Mouse (Mus musculus) splenic B cell, adult 2 months (primary cell): ENCODE measurements at regions not wholly inside any gene's neighbourhood (a gene's known extent, or its start where the extent isn't known, plus 50 kb on each side); places are given as distances from the start of the nearest gene placed in this dataset.

Experiments
- DNase-seq: peaks from one replicate; pipeline ENCODE4 v3.0.0-alpha.2; 2011; ENCODE audit warnings: low read depth, low spot score
- H3K27me3 ChIP-seq: 2 replicates; pipeline ENCODE4 v1.6.1; 2012; ENCODE audit warnings: mild to moderate bottlenecking, low read length, moderate library complexity, mixed read lengths; ENCODE audit not compliant: control insufficient read depth, poor library complexity, insufficient read depth, severe bottlenecking
- H3K36me3 ChIP-seq: 2 replicates; pipeline ENCODE4 v1.6.1; 2012; ENCODE audit warnings: mild to moderate bottlenecking, low read length, moderate library complexity, mixed read lengths; ENCODE audit not compliant: control insufficient read depth, poor library complexity, insufficient read depth, severe bottlenecking

DNA sequence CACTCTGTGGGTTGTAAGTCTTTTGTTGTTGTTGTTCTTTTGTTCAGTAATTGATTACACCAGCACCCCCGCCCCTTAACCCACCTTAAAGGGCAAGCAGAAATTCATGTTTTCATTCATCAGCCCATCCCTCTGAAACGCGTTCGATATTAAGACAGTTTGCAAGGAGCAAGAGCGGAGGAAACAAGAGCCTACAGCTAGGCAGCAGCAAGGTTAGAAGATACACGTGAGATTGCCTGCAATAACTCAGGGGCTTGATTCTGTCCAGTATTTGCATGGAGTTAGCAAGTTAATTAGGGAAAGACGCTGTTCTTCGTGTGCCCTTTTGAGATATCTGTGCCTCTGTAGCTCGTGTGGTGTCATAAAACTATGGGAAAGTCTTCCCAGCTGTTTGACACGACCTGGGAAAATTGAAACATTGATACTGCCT lies 202.0 kb downstream of the Gm11146 start:
- DNase-seq = no peak
- H3K36me3 ChIP-seq = no peaks in the 10 kb centered on the region
- H3K27me3 ChIP-seq = no peaks in the 10 kb centered on the region

DNA sequence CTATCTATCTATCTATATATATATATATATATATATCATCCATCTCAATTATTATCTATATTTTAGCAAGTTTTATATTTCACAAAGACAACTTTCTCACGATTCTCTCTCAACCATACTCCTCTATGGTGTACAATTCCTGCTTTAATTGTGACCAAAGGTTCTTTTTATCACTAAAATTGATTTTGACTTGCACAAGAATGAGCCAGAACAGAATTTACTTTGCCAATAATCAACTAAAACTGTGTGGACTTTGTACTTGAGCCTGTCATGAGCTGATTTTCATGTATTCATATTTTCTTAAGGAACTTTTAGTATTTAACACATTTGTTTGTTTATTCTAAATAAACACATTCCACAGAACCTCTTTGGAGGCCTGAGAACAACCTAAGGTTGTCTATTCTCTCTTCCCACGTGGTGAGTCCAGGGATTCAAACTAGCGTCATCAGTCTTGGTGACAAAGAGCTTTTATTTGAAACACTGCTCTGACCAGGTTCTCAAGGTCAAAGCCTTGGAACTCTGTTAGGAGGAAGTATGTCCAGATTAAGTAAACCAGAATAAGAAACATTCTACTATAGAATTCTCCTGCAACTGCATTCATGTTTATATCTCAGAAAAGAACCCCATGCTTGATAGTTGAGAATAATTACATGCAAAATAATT lies 207.7 kb downstream of the Gm11146 start:
- no peak for DNase-seq

GRCm38 (mm10) chr16:77393470-77393869 lies 208.4 kb downstream of the Gm11146 start:
- DNase-seq = peak; percentile 12
- Histone ChIP-seq H3K36me3 (no peaks in the 10 kb centered on the region), H3K27me3 (no peaks in the 10 kb centered on the region)

More for the DNA sequence above, 207.7 kb downstream of the Gm11146 start:
- no peaks in the 10 kb centered on the region for H3K27me3 ChIP-seq
- no peaks in the 10 kb centered on the region for H3K36me3 ChIP-seq

DNA sequence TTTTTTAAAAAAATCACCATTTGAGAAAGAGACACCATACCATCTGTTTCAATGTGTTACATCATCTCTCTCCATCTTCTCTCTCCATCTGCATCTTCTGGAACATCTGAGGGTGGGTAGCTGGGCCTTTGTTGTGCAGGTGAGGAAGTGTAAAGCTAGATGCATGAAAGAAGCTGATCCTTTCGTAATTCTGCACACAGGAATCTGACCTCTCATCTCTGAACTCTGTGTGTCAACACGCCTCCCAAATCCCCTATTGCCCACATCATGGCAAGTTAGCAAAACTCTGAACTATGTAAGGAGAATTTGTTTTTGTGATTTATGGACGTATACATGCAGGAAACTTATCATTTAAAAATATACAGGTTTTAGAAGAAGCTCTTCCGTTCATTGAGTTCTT lies 209.7 kb downstream of the Gm11146 start:
- no peaks in the 10 kb centered on the region for H3K36me3 ChIP-seq
- no peak for DNase-seq
- H3K27me3 ChIP-seq = no peaks in the 10 kb centered on the region

DNA sequence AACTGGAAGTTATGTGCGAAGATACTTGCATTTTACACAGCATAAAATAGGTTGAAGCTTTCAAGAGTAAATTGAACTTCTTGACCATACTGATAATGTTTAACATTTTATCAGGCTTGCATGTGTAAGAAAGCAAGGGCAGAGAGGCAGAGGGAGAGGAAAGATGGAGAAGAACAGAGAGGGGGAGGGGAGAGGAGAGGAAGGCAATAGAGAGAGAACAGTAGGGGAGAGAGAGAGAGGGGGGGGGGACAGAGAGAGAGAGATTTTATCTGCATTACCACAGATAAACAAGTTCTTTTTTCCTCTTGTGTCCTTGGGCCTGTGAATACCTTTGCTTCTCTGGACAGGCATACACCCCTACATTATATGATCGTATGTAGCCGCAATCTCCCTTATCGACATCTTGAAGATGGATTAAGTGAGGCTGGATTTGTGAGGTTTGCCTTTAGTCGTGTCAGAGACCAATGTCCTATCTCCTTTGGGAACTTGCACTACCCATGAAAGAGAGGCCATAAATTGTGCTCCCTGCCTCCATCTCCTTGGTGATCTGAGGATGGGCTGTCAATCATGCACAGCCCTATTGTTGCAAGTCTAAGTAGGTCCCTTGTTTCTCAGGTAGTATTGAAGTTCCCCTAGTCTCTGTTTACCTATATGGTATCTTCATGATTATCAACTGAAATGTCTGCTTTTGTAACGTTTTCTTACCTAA lies 217.7 kb downstream of the Gm11146 start:
- Histone ChIP-seq H3K36me3 (no peaks in the 10 kb centered on the region), H3K27me3 (no peaks in the 10 kb centered on the region)
- no peak for DNase-seq

DNA sequence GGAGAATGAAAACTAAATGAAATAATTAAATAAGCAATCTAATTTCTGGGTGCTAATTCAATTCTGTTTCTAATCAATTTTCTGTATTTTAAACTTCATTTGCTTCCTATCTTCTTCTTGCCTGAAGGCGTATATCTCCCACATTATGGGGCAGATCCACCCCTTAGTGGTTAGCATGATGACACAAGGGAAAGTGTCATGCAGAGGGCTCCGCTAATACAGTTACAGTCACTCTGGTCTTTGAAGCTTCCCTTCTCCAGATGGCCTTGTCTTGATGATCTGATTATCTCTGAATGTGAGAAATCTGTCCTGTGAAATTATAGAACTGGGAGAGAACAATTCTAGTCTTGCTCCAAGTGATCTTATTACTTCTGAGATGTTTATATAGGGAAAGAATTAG lies 219.1 kb downstream of the Gm11146 start:
- no peak for DNase-seq
- no peaks in the 10 kb centered on the region for H3K36me3 ChIP-seq
- H3K27me3 ChIP-seq = no peaks in the 10 kb centered on the region

- no peak for DNase-seq
- Histone ChIP-seq H3K27me3 (no peaks in the 10 kb centered on the region), H3K36me3 (no peaks in the 10 kb centered on the region)
Measured at GRCm38 (mm10) chr16:77372768-77373167, 229.1 kb downstream of the Gm11146 start.

DNA sequence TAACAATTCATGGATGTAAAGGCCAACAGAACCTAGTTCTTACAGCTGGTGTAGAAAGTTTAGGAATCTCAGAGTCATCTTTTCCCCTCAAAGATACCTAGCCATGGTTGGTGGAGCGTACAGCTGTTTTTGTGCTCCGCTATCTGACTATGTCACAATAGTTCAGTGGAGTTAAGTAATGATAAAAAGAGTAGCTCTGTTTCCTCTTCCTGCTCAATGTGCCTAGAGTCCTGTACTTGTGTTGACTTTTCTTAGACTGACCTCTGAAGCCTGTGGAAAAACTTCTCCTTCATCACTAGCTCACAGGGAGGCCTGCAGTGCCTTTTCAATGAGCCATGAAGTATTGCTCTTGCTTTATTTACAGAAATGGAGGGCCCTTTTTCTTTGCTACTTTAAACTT lies 232.1 kb downstream of the Gm11146 start:
- Histone ChIP-seq H3K27me3 (no peaks in the 10 kb centered on the region), H3K36me3 (no peaks in the 10 kb centered on the region)
- no peak for DNase-seq

GRCm38 (mm10) chr16:77365254-77365653 lies 236.6 kb downstream of the Gm11146 start:
- no peaks in the 10 kb centered on the region for H3K27me3 ChIP-seq
- no peaks in the 10 kb centered on the region for H3K36me3 ChIP-seq
- no peak for DNase-seq

DNA sequence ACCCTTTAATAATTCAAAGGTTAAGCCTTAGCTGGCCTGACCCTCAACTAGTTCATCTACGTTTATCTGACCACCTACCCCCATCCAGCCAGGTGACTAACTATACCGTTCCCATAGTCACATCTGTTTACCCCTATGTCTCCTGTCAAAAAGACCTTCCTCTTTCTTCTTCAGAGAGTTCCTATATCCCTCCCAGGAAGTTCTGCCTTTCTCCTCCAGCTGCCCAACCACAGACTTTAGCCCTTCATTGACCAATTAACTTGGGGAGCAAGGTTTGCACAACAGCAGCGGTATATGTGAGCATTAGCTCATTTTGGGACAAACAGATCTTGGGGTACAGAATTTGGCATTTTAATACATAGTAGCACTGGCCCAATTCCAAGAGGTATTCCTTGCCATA lies 237.5 kb downstream of the Gm11146 start:
- Histone ChIP-seq H3K27me3 (no peaks in the 10 kb centered on the region), H3K36me3 (no peaks in the 10 kb centered on the region)
- no peak for DNase-seq

DNA sequence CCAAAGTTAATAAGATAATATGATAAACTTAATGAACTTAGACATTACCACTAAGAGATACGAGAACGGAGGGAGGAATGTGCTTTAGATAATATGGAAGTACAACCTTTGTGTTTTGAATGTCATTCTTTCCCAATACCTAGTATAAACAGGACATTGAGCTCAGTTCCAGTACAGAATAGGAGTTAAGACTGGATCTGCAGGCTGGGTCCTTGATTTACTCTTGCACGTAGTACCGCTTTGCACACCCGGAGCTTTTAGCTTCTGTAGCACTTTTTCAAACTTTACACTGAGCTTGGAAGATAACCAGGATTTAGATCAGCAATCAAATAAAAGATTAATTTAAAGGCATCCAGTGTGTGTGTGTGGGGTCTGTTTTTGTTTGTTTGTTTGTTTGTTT lies 242.7 kb downstream of the Gm11146 start:
- Histone ChIP-seq H3K27me3 (no peaks in the 10 kb centered on the region), H3K36me3 (no peaks in the 10 kb centered on the region)
- DNase-seq = no peak

GRCm38 (mm10) chr16:77355260-77355659 lies 246.6 kb downstream of the Gm11146 start:
- Histone ChIP-seq H3K36me3 (no peaks in the 10 kb centered on the region), H3K27me3 (no peaks in the 10 kb centered on the region)
- DNase-seq = no peak

GRCm38 (mm10) chr16:77354201-77354712 lies 247.6 kb downstream of the Gm11146 start:
- H3K27me3 ChIP-seq = no peaks in the 10 kb centered on the region
- DNase-seq = no peak
- H3K36me3 ChIP-seq = no peaks in the 10 kb centered on the region

DNA sequence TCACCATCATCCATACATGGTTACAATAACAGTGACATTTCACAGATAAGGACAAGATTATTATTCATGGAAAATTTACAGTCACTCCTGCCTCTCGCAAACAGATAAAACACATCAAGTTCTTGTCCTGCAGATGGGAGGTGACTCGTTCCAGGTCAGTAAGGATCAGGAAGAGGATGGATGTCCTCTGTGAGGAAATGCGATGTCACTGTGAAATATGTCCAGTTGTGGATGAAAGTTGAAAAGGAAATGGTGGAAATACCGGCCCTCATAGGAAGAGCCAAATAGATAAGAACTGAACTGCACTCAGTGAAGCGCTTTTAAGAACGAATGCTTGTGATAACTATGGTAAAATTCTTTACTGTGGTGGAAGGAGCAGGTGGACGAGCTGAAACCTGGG lies 255.8 kb downstream of the Gm11146 start:
- H3K27me3 ChIP-seq = no peaks in the 10 kb centered on the region
- no peak for DNase-seq

GRCm38 (mm10) chr16:77332285-77332684 lies 269.6 kb downstream of the Gm11146 start:
- no peak for DNase-seq
- Histone ChIP-seq H3K36me3 (no peaks in the 10 kb centered on the region), H3K27me3 (no peaks in the 10 kb centered on the region)

More for the DNA sequence above, 255.8 kb downstream of the Gm11146 start:
- no peaks in the 10 kb centered on the region for H3K36me3 ChIP-seq
